Mouse (Mus musculus) forebrain, embryonic 12.5 days (tissue): ENCODE measurements around the gene Cyp4f17. TPM values are rescaled to one million over a fixed set of nuclear protein-coding genes. Genes with fewer than 3 reads are reported as not detected.

Source experiments
- polyA plus RNA-seq: library from polyadenylated mRNA; unstranded; fragments of >200 nt; fragmentation: Nextera tagmentation; extraction: Ambion mirVana; gene quantifications from 2 replicates; pipeline ENCODE4 v1.2.1, GENCODE M21; 2016

Cyp4f17 gene
- polyA plus RNA-seq, 1 experiment from 2014 or later, result 6.5 TPM

Other genes with a start within 250 kb of the Cyp4f17 start
- 103 and 112 TPM in 2 replicates for gene Brd4, start 221.3 kb upstream of the Cyp4f17 start, polyA plus RNA-seq
- 143 and 145 TPM in 2 replicates for gene Akap8, start 184.8 kb upstream of the Cyp4f17 start, polyA plus RNA-seq
- 110 TPM in 2 replicates for gene Akap8l, start 155.4 kb upstream of the Cyp4f17 start, polyA plus RNA-seq
- 40.3 and 44.3 TPM in 2 replicates for gene Wiz, start 116.6 kb upstream of the Cyp4f17 start, polyA plus RNA-seq
- gene Rasal3, start 102.5 kb upstream of the Cyp4f17 start, polyA plus RNA-seq, result 0.41 and 0.77 TPM in 2 replicates
- gene Pglyrp2, start 81.9 kb upstream of the Cyp4f17 start, polyA plus RNA-seq, result not detected in 2 replicates
- gene Cyp4f39, start 53.3 kb upstream of the Cyp4f17 start, polyA plus RNA-seq, result 0.22 and 0.32 TPM in 2 replicates
- 19.3 and 19.7 TPM in 2 replicates for gene Cyp4f16, start 30.5 kb downstream of the Cyp4f17 start, polyA plus RNA-seq
- not detected in 2 replicates for gene Cyp4f37, start 115.3 kb downstream of the Cyp4f17 start, polyA plus RNA-seq
- not detected in 2 replicates for gene Cyp4f40, start 152.8 kb downstream of the Cyp4f17 start, polyA plus RNA-seq
- gene Cyp4f15, start 179.6 kb downstream of the Cyp4f17 start, polyA plus RNA-seq, result 0.91 and 1.5 TPM in 2 replicates